Mouse (Mus musculus): Measurements from ENCODE around the gene Vapb.

- TF ChIP-seq GATA1 (IDR thresholded peaks at IDR 0.05; ENCODE audit: low read length) (no peak), TAL1 (IDR thresholded peaks at IDR 0.05; ENCODE audit: low read length) (no peak)
Observed at GRCm38 (mm10) chr2:173828134-173828533, 90.8 kb downstream of the Vapb start.

All from erythroblast, embryonic 14.5 days (primary cell).